Mouse (Mus musculus) erythroblast, embryonic 14.5 days (primary cell): Measurements from ENCODE around the gene Frmd4b. TPM values are rescaled to one million over a fixed set of nuclear protein-coding genes. Genes with fewer than 3 reads are reported as not detected.

ENCODE experiments used
- H3K27me3 ChIP-seq: 2 replicates; pipeline ENCODE4 v1.6.1; 2012; ENCODE audit warnings: inconsistent platforms; ENCODE audit not compliant: control insufficient read depth
- H3K36me3 ChIP-seq: 2 replicates; pipeline ENCODE4 v1.6.1; 2012; ENCODE audit warnings: mild to moderate bottlenecking, inconsistent platforms; ENCODE audit not compliant: control insufficient read depth
- H3K4me1 ChIP-seq: 2 replicates; pipeline ENCODE4 v1.6.1; 2012; ENCODE audit warnings: inconsistent platforms; ENCODE audit not compliant: control insufficient read depth
- H3K4me3 ChIP-seq: replicated peaks from 2 replicates; pipeline ENCODE3; 2012; ENCODE audit warnings: moderate library complexity, mild to moderate bottlenecking, inconsistent platforms
- H3K9me3 ChIP-seq: 2 replicates; pipeline ENCODE4 v1.6.1; 2012; ENCODE audit warnings: low read length, inconsistent platforms, mixed read lengths; ENCODE audit not compliant: control insufficient read depth
- GATA1 ChIP-seq: IDR thresholded peaks from 2 replicates; pipeline ENCODE4 v1.6.1; 2012; ENCODE audit warnings: low read length, inconsistent platforms, mixed read lengths
- TAL1 ChIP-seq: IDR thresholded peaks from 3 replicates; pipeline ENCODE4 v1.6.1; 2012; ENCODE audit warnings: low read length, inconsistent platforms, mixed read lengths
- polyA plus RNA-seq: library from polyadenylated mRNA; stranded (reverse); fragments of >175 nt; gene quantifications from 2 replicates; pipeline ENCODE4 v1.2.3, GENCODE M21; 2012

Gene Frmd4b
- polyA plus RNA-seq, 1 experiment, result not detected

DNA sequence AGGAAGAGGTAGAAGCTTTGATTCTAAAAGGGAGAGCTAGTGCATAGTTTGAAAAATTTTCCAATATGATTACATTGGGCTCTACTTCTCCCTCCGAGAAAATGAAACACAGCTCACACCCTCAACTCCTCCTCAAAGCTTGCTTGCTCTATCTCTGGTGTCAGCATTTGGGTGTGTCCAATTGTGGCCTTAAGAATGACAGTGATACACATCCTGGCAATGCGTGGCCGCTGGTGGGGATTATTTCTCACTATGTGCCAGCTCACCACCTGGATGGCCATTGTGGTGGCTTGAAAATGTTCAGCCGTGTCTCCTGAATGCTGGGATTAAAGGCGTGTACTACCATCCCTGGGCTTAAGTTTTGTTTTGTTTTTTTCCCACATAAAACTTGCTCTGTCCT is 209.9 kb downstream of the Frmd4b start:
- H3K9me3 ChIP-seq, result no peaks in the 10 kb centered on the region
- peaks cover 61% of the 10 kb centered on the region for H3K4me1 ChIP-seq
- no peaks in the 10 kb centered on the region for H3K27me3 ChIP-seq
- TF ChIP-seq TAL1 (no peak), GATA1 (no peak)
- no peak overlapping the region for H3K4me3 ChIP-seq
- H3K36me3 ChIP-seq, result no peaks in the 10 kb centered on the region

- no peaks in the 10 kb centered on the region for H3K9me3 ChIP-seq
- peaks cover 60% of the 10 kb centered on the region for H3K4me1 ChIP-seq
- H3K27me3 ChIP-seq, result no peaks in the 10 kb centered on the region
- no peaks in the 10 kb centered on the region for H3K36me3 ChIP-seq
- H3K4me3 ChIP-seq, result no peak overlapping the region
- peak; percentile 50 for TF ChIP-seq GATA1
- peak; percentile 36; the same call in 1 of the 3 replicates for TF ChIP-seq TAL1
These were observed 212.0 kb downstream of the Frmd4b start for GRCm38 (mm10) chr6:97405311-97405710.

GRCm38 (mm10) chr6:97402822-97403472 is 214.4 kb downstream of the Frmd4b start:
- no peak for TF ChIP-seq TAL1
- TF ChIP-seq GATA1, result no peak
- no peaks in the 10 kb centered on the region for H3K36me3 ChIP-seq
- no peaks in the 10 kb centered on the region for H3K9me3 ChIP-seq
- H3K4me1 ChIP-seq, result peaks cover 50% of the 10 kb centered on the region
- H3K27me3 ChIP-seq, result no peaks in the 10 kb centered on the region
- no peak overlapping the region for H3K4me3 ChIP-seq

DNA sequence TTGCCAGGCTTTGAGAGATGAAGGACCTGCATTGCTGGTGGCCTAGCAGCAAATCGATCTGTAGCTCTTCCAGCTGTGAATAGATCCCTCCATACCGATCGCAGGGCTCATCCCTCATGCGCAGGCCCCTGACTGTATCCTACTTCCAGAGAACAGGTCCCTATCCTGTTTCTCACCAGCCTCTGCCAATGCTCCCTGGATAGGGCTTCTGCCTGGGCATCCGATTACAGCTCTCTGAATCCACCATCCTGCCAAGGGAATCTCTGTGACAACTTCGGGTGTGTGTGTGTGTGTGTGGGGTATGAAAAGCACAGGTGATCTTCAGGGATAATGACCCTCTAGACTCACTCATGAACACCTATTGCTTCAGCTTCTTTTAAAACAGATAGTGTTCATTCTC is 216.9 kb downstream of the Frmd4b start:
- peaks cover 25% of the 10 kb centered on the region for H3K4me1 ChIP-seq
- no peaks in the 10 kb centered on the region for H3K9me3 ChIP-seq
- TF ChIP-seq TAL1 (no peak), GATA1 (no peak)
- H3K27me3 ChIP-seq, result no peaks in the 10 kb centered on the region
- no peak overlapping the region for H3K4me3 ChIP-seq
- no peaks in the 10 kb centered on the region for H3K36me3 ChIP-seq

GRCm38 (mm10) chr6:97397935-97398334 is 219.4 kb downstream of the Frmd4b start:
- Histone ChIP-seq H3K4me3 (no peak overlapping the region), H3K27me3 (no peaks in the 10 kb centered on the region), H3K4me1 (peaks cover 7% of the 10 kb centered on the region), H3K36me3 (no peaks in the 10 kb centered on the region), H3K9me3 (no peaks in the 10 kb centered on the region)
- no peak for TF ChIP-seq TAL1
- no peak for TF ChIP-seq GATA1

- H3K27me3 ChIP-seq, result no peaks in the 10 kb centered on the region
- no peak overlapping the region for H3K4me3 ChIP-seq
- TF ChIP-seq TAL1, result no peak
- TF ChIP-seq GATA1, result no peak
- no peaks in the 10 kb centered on the region for H3K4me1 ChIP-seq
- H3K36me3 ChIP-seq, result no peaks in the 10 kb centered on the region
- no peaks in the 10 kb centered on the region for H3K9me3 ChIP-seq
These were observed 220.4 kb downstream of the Frmd4b start for GRCm38 (mm10) chr6:97396957-97397354.

GRCm38 (mm10) chr6:97396351-97396956 is 220.9 kb downstream of the Frmd4b start:
- H3K36me3 ChIP-seq, result no peaks in the 10 kb centered on the region
- no peak overlapping the region for H3K4me3 ChIP-seq
- TF ChIP-seq GATA1, result no peak
- TF ChIP-seq TAL1, result no peak
- no peaks in the 10 kb centered on the region for H3K27me3 ChIP-seq
- no peaks in the 10 kb centered on the region for H3K9me3 ChIP-seq
- no peaks in the 10 kb centered on the region for H3K4me1 ChIP-seq

DNA sequence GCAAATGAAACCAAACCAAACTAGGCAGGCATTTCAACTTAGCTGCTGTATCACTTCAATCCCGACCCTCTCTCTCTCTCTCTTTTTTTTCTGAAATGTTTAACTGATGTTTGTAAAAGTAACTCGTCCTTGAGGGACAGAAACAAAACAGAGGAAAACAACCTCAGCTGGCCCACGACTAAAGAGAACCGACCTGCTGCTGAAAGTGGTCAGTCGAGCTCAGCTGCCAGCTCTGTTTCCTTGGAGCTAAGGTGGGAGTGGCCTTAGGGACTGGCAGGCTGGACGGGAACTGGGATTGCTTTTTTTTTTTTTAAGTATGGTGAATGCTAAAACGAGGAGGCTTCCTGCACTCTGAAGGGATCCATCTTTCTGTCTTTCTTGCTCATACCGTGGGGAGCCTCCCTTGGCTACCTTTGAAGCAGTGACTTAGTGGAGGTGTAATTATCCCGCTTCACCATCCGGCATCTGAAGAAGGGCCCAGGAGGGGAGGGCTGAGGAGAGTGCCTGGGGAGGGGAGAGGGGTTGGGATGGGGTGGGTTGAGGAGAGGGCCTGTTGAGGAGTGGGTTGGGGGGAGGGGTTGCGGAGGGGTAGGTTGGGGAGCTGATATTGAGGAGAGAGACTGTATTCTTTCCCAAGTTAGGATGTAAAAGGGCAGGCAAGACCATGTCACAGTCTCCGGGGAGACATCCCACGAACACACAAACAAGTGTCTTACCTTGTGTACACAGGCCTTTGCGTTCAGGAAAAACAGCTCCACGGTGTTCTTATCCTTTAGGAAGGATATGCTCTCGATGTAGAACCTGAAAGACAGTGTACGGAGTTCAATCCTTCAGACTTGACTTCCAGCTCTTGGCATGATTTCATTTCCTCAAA is 221.6 kb downstream of the Frmd4b start:
- Histone ChIP-seq H3K4me1 (no peaks in the 10 kb centered on the region), H3K36me3 (no peaks in the 10 kb centered on the region), H3K4me3 (no peak overlapping the region), H3K27me3 (no peaks in the 10 kb centered on the region), H3K9me3 (no peaks in the 10 kb centered on the region)
- TF ChIP-seq TAL1, result no peak
- TF ChIP-seq GATA1, result no peak

GRCm38 (mm10) chr6:97394473-97395075 is 222.8 kb downstream of the Frmd4b start:
- H3K9me3 ChIP-seq, result no peaks in the 10 kb centered on the region
- H3K4me1 ChIP-seq, result no peaks in the 10 kb centered on the region
- H3K27me3 ChIP-seq, result no peaks in the 10 kb centered on the region
- TF ChIP-seq TAL1 (no peak), GATA1 (no peak)
- no peaks in the 10 kb centered on the region for H3K36me3 ChIP-seq
- no peak overlapping the region for H3K4me3 ChIP-seq
